Mouse (Mus musculus) myocyte (in vitro differentiated cells): ENCODE results near the gene Tmem19. TPM values are rescaled to one million over a fixed set of nuclear protein-coding genes. Genes with fewer than 3 reads are reported as not detected.

ENCODE experiments used
- H3K27me3 ChIP-seq: one replicate; pipeline ENCODE4 v1.6.1; 2011; ENCODE audit not compliant: control insufficient read depth, insufficient read depth, insufficient read length
- H3K36me3 ChIP-seq: one replicate; pipeline ENCODE4 v1.6.1; 2011; ENCODE audit not compliant: control insufficient read depth, insufficient read depth
- H3K4me2 ChIP-seq: one replicate; pipeline ENCODE4 v1.6.1; 2011; ENCODE audit warnings: low read depth, control low read depth
- H3K4me3 ChIP-seq: one replicate; pipeline ENCODE4 v1.5.1; 2011; ENCODE audit warnings: mild to moderate bottlenecking, control low read depth, moderate library complexity
- H3K79me2 ChIP-seq: one replicate; pipeline ENCODE4 v1.6.1; 2011; ENCODE audit not compliant: control insufficient read depth, insufficient read depth
- H3ac ChIP-seq: one replicate; pipeline ENCODE4 v1.6.1; 2011; ENCODE audit not compliant: control insufficient read depth, insufficient read length
- CEBPB ChIP-seq: IDR thresholded peaks from 2 replicates; pipeline ENCODE4 v1.6.1; 2011; ENCODE audit warnings: mild to moderate bottlenecking, moderate library complexity; ENCODE audit not compliant: poor library complexity, insufficient read depth, severe bottlenecking
- E2F4 ChIP-seq: IDR thresholded peaks from one replicate; pipeline ENCODE4 v1.6.1; 2011; ENCODE audit warnings: mild to moderate bottlenecking, control low read depth, moderate library complexity; ENCODE audit not compliant: insufficient read depth
- MAX ChIP-seq: IDR thresholded peaks from one replicate; pipeline ENCODE4 v1.6.1; 2011; ENCODE audit warnings: low read depth, mild to moderate bottlenecking, control low read depth
- MYOD1 ChIP-seq, 3 experiments: IDR thresholded peaks; one replicate each; pipeline ENCODE4 v1.6.1; 2011; ENCODE audit warnings: control low read depth in 2 of 3, low read depth in 2 of 3, mild to moderate bottlenecking in 2 of 3, moderate library complexity in 1 of 3; ENCODE audit not compliant: insufficient read length in 2 of 3, control insufficient read depth in 1 of 3
- MYOG ChIP-seq, 3 experiments: IDR thresholded peaks; one replicate each; pipeline ENCODE4 v1.6.1; 2011; ENCODE audit warnings: control low read depth in 2 of 3, low read depth in 2 of 3, mild to moderate bottlenecking in 2 of 3; ENCODE audit not compliant: insufficient read length in 2 of 3, control insufficient read depth in 1 of 3, insufficient read depth in 1 of 3
- POLR2A ChIP-seq: IDR thresholded peaks from one replicate; pipeline ENCODE4 v1.6.1; 2011; ENCODE audit warnings: low read depth, mild to moderate bottlenecking, control low read depth, moderate library complexity; ENCODE audit not compliant: insufficient read length
- POLR2AphosphoS2 ChIP-seq: IDR thresholded peaks from one replicate; pipeline ENCODE4 v1.6.1; 2011; ENCODE audit warnings: low read depth, control low read depth; ENCODE audit not compliant: insufficient read length
- REST ChIP-seq: IDR thresholded peaks from one replicate; pipeline ENCODE4 v1.6.1; 2011; ENCODE audit warnings: mild to moderate bottlenecking, control low read depth, moderate library complexity; ENCODE audit not compliant: insufficient read depth, insufficient read length
- SRF ChIP-seq: IDR thresholded peaks from one replicate; pipeline ENCODE4 v1.6.1; 2011; ENCODE audit warnings: low read depth; ENCODE audit not compliant: control insufficient read depth, insufficient read length
- TCF12 ChIP-seq: IDR thresholded peaks from one replicate; pipeline ENCODE4 v1.6.1; 2011; ENCODE audit warnings: mild to moderate bottlenecking, control low read depth; ENCODE audit not compliant: poor library complexity, insufficient read depth, severe bottlenecking
- TCF3 ChIP-seq: IDR thresholded peaks from one replicate; pipeline ENCODE4 v1.6.1; 2011; ENCODE audit warnings: low read depth, control low read depth; ENCODE audit not compliant: insufficient read length
- USF1 ChIP-seq: IDR thresholded peaks from one replicate; pipeline ENCODE4 v1.6.1; 2011; ENCODE audit warnings: low read depth, mild to moderate bottlenecking, control low read depth, moderate library complexity
- polyA plus RNA-seq: library from polyadenylated mRNA; unstranded; fragments of >200 nt; fragmentation: generic; extraction: Trizol; gene quantifications from one replicate; pipeline ENCODE4 v1.2.1, GENCODE M21; 2012; ENCODE audit warnings: missing spikeins

Tmem19 gene
- polyA plus RNA-seq, 1 experiment, result 18.0 TPM

GRCm38 (mm10) chr10:115311263-115311965 is 50.9 kb downstream of the Tmem19 start:
- no peak overlapping the region for H3K4me2 ChIP-seq
- H3K79me2 ChIP-seq, result peaks cover 88% of the 10 kb centered on the region
- no peak overlapping the region for H3K4me3 ChIP-seq
- no peak overlapping the region for H3ac ChIP-seq
- H3K27me3 ChIP-seq, result no peaks in the 10 kb centered on the region
- no peaks in the 10 kb centered on the region for H3K36me3 ChIP-seq
- TF ChIP-seq POLR2A, result no peak
- TF ChIP-seq USF1, result no peak
- no peak for TF ChIP-seq MAX
- TF ChIP-seq E2F4, result no peak
- TF ChIP-seq MYOD1 (IDR thresholded peaks at IDR 0.05; ENCODE audit: control insufficient read depth in 1 of 3, insufficient read length in 2 of 3, low read depth in 2 of 3), result no peak
- TF ChIP-seq SRF, result no peak
- no peak for TF ChIP-seq POLR2AphosphoS2
- no peak for TF ChIP-seq TCF12
- no peak for TF ChIP-seq TCF3
- TF ChIP-seq MYOG (IDR thresholded peaks at IDR 0.05; ENCODE audit: control insufficient read depth in 1 of 3, insufficient read depth in 1 of 3, insufficient read length in 2 of 3, low read depth in 2 of 3), result no peak
- no peak for TF ChIP-seq CEBPB
- TF ChIP-seq REST, result no peak

DNA sequence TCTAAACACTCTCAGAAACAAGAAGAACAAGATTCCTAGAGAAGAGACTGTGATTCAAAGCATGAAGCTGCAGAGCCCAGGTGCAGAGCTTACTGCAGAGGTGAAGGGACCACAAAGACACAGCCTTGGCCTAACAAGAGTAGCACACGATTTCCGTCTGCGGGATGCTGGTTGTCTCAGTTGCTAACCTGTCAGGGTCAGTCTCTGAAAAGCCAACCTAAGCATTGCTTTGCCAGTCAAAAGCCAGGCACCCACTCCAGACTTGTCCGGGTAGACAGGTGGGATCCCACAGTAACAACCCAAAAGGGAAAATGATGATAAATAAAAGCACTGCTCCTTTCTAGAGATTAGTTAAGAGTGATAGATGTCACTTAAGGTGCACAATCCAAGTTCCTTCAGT is 53.1 kb downstream of the Tmem19 start:
- Histone ChIP-seq H3K36me3 (no peaks in the 10 kb centered on the region), H3K4me2 (no peak overlapping the region), H3K4me3 (no peak overlapping the region), H3ac (no peak overlapping the region), H3K27me3 (no peaks in the 10 kb centered on the region), H3K79me2 (peaks cover 100% of the 10 kb centered on the region)
- no peak for TF ChIP-seq MYOD1 (IDR thresholded peaks at IDR 0.05; ENCODE audit: control insufficient read depth in 1 of 3, insufficient read length in 2 of 3, low read depth in 2 of 3)

DNA sequence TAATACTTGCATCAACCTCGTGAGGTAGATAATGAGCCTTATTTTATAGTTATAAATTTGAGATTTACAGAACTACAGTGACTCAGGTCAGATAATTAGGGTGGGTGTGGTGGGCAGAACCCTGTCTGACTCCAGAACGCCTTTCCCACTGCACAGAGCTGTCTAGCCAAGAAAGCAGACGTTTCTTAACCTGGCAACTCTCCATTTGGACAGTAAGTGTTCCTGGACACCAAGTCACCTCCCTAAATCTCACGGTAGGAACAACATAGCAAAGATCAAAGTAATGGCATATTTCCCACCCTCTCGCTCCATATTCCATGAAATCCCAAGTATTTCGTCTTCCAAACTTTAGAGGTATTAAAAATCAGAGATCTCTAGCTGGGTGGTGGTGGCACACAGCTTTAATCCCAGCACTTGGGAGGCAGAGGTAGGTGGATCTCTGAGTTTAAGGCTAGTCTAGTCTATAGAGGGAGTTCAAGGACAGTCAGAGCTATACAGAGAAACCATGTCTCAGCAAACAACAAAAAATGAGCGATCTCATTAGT is 54.9 kb downstream of the Tmem19 start:
- Histone ChIP-seq H3K4me2 (no peak overlapping the region), H3ac (no peak overlapping the region), H3K79me2 (peaks cover 94% of the 10 kb centered on the region), H3K27me3 (no peaks in the 10 kb centered on the region), H3K36me3 (no peaks in the 10 kb centered on the region), H3K4me3 (no peak overlapping the region)
- TF ChIP-seq TCF3 (no peak), TCF12 (no peak), E2F4 (no peak), USF1 (no peak), CEBPB (no peak), POLR2A (no peak)

- TF ChIP-seq CEBPB, result no peak
- no peak for TF ChIP-seq TCF3
- TF ChIP-seq USF1, result no peak
- TF ChIP-seq SRF, result no peak
- no peak for TF ChIP-seq MYOG (IDR thresholded peaks at IDR 0.05; ENCODE audit: control insufficient read depth in 1 of 3, insufficient read depth in 1 of 3, insufficient read length in 2 of 3, low read depth in 2 of 3)
- TF ChIP-seq E2F4, result no peak
- no peak for TF ChIP-seq TCF12
- TF ChIP-seq MYOD1 (IDR thresholded peaks at IDR 0.05; ENCODE audit: control insufficient read depth in 1 of 3, insufficient read length in 2 of 3, low read depth in 2 of 3), result no peak
- TF ChIP-seq MAX, result no peak
- TF ChIP-seq POLR2AphosphoS2, result no peak
- TF ChIP-seq REST, result no peak
- TF ChIP-seq POLR2A, result no peak
- H3K4me3 ChIP-seq, result no peak overlapping the region
- H3ac ChIP-seq, result no peak overlapping the region
- no peaks in the 10 kb centered on the region for H3K27me3 ChIP-seq
- peaks cover 43% of the 10 kb centered on the region for H3K36me3 ChIP-seq
- H3K4me2 ChIP-seq, result no peak overlapping the region
- H3K79me2 ChIP-seq, result peaks cover 7% of the 10 kb centered on the region
Measured at GRCm38 (mm10) chr10:115298683-115299082, 63.6 kb downstream of the Tmem19 start.

DNA sequence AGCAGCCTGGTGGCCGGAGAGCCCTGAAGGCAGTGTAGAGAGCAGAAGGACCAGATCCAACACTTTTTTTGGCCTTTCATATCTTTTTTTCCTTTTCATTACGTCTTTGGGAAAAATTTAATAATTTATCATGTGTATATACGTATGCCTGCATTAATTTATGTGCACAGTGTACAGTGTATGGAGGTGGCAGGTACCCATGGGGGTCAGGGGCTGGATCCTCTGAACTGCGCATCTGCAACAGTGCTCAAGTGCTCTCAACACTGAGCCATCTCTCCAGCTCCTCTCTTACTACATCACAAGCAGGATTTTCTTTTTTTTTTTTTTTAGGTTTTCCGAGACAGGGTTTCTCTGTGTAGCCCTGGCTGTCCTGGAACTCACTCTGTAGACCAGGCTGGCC is 64.7 kb downstream of the Tmem19 start:
- Histone ChIP-seq H3K79me2 (no peaks in the 10 kb centered on the region), H3K36me3 (peaks cover 49% of the 10 kb centered on the region), H3K4me3 (no peak overlapping the region), H3ac (no peak overlapping the region), H3K4me2 (no peak overlapping the region), H3K27me3 (no peaks in the 10 kb centered on the region)
- TF ChIP-seq MYOD1 (IDR thresholded peaks at IDR 0.05; ENCODE audit: control insufficient read depth in 1 of 3, insufficient read length in 2 of 3, low read depth in 2 of 3), result no peak
- no peak for TF ChIP-seq TCF3
- TF ChIP-seq USF1, result no peak
- TF ChIP-seq POLR2A, result no peak
- no peak for TF ChIP-seq SRF
- no peak for TF ChIP-seq MAX
- no peak for TF ChIP-seq REST
- no peak for TF ChIP-seq CEBPB
- TF ChIP-seq E2F4, result no peak
- TF ChIP-seq MYOG (IDR thresholded peaks at IDR 0.05; ENCODE audit: control insufficient read depth in 1 of 3, insufficient read depth in 1 of 3, insufficient read length in 2 of 3, low read depth in 2 of 3), result no peak
- TF ChIP-seq TCF12, result no peak
- TF ChIP-seq POLR2AphosphoS2, result no peak
